Mouse (Mus musculus): ENCODE measurements around the gene Rp2. TPM values are rescaled to one million over a fixed set of nuclear protein-coding genes. Genes with fewer than 3 reads are reported as not detected.
"Not testable (repeated sequence)": the region's sequence is repeated elsewhere in the genome, so short reads cannot be mapped to it uniquely, and the experiment has no call there.

Gene Rp2
- polyA plus RNA-seq, 1 experiment from 2014 or later = 18.4 TPM

DNA sequence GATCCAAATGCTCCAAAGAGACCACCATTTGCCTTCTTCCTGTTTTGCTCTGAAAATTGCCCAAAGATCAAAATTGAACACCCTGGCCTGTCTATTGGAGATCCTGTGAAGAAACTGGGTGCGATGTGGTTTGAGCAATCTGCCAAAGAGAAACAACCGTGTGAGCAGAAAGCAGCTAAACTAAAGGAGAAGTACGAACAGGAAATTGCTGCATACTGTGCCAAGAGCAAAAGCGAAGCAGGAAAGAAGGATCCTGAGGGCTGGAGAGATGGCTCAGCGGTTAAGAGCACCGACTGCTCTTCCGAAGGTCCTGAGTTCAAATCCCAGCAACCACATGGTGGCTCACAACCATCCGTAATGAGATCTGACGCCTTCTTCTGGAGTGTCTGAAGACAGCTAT lies 27.7 kb downstream of the Rp2 start:
- 94% methylated on average over 9 of the region's 9 CpGs for WGBS
- not testable (repeated sequence) for H3K4me3 ChIP-seq; H3K9me3 ChIP-seq (replicated peaks); H3K4me1 ChIP-seq; H3K9ac ChIP-seq; H3K27me3 ChIP-seq; ATAC-seq; H3K27ac ChIP-seq; H3K36me3 ChIP-seq (ENCODE audit: poor library complexity, severe bottlenecking); H3K4me2 ChIP-seq

DNA sequence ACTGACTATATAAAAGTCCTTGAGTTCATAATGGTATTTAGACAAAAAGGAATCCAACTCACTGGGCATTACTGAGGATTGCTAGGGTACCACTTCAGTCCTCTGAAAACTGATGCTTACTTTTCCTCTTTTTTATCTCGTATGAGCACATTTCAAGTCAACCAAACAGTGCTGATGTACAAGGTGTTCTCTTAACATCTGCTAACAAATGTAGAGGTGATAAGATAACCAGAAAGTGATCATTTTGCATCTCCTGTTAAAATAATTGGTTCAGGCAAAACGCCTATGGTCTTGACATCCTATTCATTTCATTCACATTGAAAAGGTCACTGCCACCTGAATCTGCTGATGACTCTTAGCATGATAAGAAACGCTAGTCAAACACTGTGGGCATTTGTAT lies 28.7 kb downstream of the Rp2 start:
- WGBS = 72% methylated on average over 3 of the region's 3 CpGs
- no peak overlapping the region for H3K9ac ChIP-seq
- no peaks in the 10 kb centered on the region for H3K9me3 ChIP-seq (replicated peaks)
- no peaks in the 10 kb centered on the region for H3K27me3 ChIP-seq
- no peak overlapping the region for H3K27ac ChIP-seq
- no peaks in the 10 kb centered on the region for H3K36me3 ChIP-seq (ENCODE audit: poor library complexity, severe bottlenecking)
- ATAC-seq = no peak
- no peak overlapping the region for H3K4me3 ChIP-seq
- H3K4me1 ChIP-seq = no peaks in the 10 kb centered on the region
- H3K4me2 ChIP-seq = no peak overlapping the region

DNA sequence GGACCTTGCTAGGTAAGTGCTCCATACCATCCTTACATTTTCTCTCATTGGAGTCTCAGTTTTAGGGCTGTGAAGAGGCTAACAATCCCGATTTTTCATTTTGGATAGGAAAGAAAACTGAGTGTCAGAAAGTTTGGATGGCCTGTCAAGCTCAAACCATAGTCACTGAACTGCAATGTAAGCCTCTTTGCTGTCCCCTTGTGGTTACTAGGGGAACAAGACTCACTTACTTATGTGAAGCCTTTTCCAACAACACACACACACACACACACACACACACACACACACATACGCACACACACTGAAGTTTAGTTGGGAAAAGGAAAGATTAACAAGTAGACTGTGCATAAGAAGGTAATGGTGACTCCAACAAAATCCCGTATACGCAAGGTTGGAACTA lies 39.8 kb downstream of the Rp2 start:
- no peak overlapping the region for H3K4me3 ChIP-seq
- H3K36me3 ChIP-seq (ENCODE audit: poor library complexity, severe bottlenecking) = no peaks in the 10 kb centered on the region
- no peaks in the 10 kb centered on the region for H3K9me3 ChIP-seq (replicated peaks)
- H3K9ac ChIP-seq = no peak overlapping the region
- 80% methylated on average over 4 of the region's 4 CpGs for WGBS
- ATAC-seq = no peak
- H3K4me2 ChIP-seq = no peak overlapping the region
- no peaks in the 10 kb centered on the region for H3K4me1 ChIP-seq
- H3K27ac ChIP-seq = no peak overlapping the region
- H3K27me3 ChIP-seq = no peaks in the 10 kb centered on the region

DNA sequence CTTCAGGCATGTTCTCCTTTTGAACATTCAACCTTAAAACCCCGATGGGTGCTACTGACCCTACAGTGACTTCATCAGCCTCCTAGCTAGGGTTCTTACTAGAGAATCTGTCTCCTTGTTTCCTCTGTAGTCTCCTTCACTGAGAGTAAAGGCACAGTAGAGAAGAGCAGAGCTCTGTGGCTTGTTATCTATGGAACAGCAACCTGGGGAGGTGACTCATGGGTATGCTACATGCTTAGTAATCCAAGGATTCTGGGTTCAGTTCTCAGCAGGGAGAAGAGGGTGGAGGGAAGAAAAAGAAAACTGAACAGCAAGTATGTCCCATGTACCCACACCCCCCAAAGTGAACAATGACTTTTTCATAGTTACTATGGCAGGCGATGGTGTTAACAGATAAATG lies 42.6 kb downstream of the Rp2 start:
- no peaks in the 10 kb centered on the region for H3K27me3 ChIP-seq
- H3K36me3 ChIP-seq (ENCODE audit: poor library complexity, severe bottlenecking) = no peaks in the 10 kb centered on the region
- no peak for ATAC-seq
- no peaks in the 10 kb centered on the region for H3K9me3 ChIP-seq (replicated peaks)
- no peak overlapping the region for H3K4me3 ChIP-seq
- H3K9ac ChIP-seq = no peak overlapping the region
- no peak overlapping the region for H3K4me2 ChIP-seq
- WGBS = 94% methylated on average over 2 of the region's 2 CpGs
- no peaks in the 10 kb centered on the region for H3K4me1 ChIP-seq
- H3K27ac ChIP-seq = no peak overlapping the region

DNA sequence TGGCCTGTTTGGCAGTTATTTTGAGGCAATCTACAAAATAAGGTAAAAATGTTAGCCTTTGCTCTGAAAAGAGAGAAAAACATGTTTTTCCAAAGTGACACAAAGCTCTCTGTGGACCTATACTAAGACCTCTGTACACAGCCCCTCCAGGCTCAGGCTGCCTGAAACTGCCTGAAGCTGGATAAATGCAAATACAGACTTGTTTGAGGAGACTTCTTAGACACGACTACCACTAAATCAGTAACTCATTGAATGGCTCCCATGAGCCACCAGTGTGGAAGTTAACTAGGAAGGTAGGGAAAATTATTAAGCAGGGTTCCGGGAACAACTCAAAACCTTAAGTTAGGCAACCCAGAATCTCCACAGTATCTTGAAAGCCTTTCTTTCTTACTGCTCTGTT lies 43.4 kb downstream of the Rp2 start:
- Histone ChIP-seq H3K9ac (no peak overlapping the region), H3K27ac (no peak overlapping the region), H3K4me1 (no peaks in the 10 kb centered on the region), H3K4me2 (no peak overlapping the region), H3K9me3 (replicated peaks) (no peaks in the 10 kb centered on the region), H3K4me3 (no peak overlapping the region), H3K27me3 (no peaks in the 10 kb centered on the region), H3K36me3 (ENCODE audit: poor library complexity, severe bottlenecking) (no peaks in the 10 kb centered on the region)
- ATAC-seq = no peak
- 62% methylated on average over 2 of the region's 2 CpGs for WGBS

DNA sequence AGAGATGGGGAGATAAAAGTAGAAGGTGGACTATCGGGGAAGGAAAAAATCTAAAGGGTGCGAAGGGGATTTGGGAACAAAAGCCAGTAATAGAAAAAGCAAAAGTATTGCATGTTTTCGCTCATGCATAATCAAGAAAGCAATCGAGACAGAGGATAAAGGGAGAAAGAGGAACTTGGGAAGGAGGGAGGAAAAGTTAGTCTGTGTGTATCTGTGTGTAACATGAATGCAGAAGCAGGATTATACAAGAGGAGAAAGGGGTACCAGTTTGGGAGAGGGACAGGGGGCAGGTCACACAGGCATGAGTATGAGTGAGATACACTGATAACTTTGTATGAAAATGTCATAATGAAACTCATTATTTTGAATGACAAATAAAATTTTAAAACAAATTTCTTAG lies 47.1 kb downstream of the Rp2 start:
- Histone ChIP-seq H3K4me1 (peaks cover 3% of the 10 kb centered on the region; the same call in 1 of the 2 replicates), H3K4me3 (no peak overlapping the region), H3K27ac (no peak overlapping the region), H3K9me3 (replicated peaks) (no peaks in the 10 kb centered on the region), H3K27me3 (no peaks in the 10 kb centered on the region), H3K4me2 (no peak overlapping the region), H3K36me3 (ENCODE audit: poor library complexity, severe bottlenecking) (no peaks in the 10 kb centered on the region), H3K9ac (no peak overlapping the region)
- 70% methylated on average over 4 of the region's 4 CpGs for WGBS
- ATAC-seq = no peak

DNA sequence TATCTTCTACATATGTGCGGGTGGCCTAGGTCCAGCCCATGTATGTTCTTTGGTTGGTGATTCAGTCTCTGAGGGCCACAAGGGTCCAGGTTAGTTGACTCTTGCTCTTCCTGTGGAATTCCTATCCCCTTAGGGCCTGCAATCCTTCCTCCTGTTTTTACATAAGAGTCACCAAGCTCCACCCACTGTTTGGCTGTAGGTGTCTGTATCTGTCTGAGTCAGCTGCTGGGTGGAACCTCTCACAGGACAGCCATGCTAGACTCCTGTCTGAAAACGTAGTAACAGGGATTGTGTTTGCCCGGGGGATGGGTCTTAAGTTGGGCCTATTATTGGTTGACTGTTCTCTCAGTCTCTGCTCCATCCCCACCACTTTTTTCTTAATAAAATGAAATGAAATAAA lies 47.9 kb downstream of the Rp2 start:
- Histone ChIP-seq H3K36me3 (ENCODE audit: poor library complexity, severe bottlenecking) (no peaks in the 10 kb centered on the region), H3K4me2 (no peak overlapping the region), H3K9ac (no peak overlapping the region), H3K9me3 (replicated peaks) (no peaks in the 10 kb centered on the region), H3K27ac (no peak overlapping the region), H3K4me1 (peaks cover 3% of the 10 kb centered on the region; the same call in 1 of the 2 replicates), H3K27me3 (no peaks in the 10 kb centered on the region), H3K4me3 (no peak overlapping the region)
- no peak for ATAC-seq
- WGBS = 84% methylated on average over 3 of the region's 3 CpGs

DNA sequence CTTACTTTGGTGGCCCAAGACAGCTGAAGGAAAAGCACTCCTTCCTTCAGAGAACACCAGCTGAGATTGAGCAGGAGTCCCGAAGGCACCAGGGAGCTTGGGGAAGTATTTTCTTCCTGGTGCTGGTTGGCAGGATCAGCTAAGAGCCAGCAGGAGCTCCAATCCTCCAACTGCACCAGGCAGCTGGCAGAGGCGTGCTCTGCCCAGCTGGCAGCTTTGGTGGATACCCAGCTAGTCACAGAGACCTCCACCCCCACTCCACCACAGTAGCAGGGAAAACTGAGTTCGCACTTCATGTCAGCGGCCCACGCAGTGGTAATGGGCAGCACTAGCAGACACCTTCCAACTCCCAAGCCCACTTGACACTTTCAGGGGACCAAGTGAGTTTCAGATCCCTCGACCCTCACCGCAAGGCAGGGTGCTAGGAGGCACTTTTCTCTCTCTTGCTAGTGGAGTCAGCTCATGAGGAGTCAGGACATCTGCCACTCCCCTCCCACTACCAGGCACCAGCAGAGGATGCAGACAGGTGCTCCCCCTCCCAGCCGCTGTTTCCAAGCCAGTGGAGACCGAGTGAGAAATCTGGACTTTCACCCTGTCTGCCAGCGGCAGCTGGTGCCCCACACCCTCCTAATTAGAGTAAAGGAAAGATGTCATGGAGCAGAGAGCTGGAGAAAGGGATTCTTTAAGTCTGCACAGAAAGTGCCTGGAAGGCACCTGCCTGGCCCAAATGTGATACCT lies 50.8 kb downstream of the Rp2 start:
- Histone ChIP-seq H3K9me3 (replicated peaks) (no peaks in the 10 kb centered on the region), H3K27me3 (no peaks in the 10 kb centered on the region), H3K27ac (peak overlapping the region; percentile 31; the same call in 1 of the 2 replicates), H3K4me1 (peaks cover 3% of the 10 kb centered on the region; the same call in 1 of the 2 replicates), H3K4me3 (no peak overlapping the region), H3K9ac (no peak overlapping the region), H3K4me2 (no peak overlapping the region), H3K36me3 (ENCODE audit: poor library complexity, severe bottlenecking) (no peaks in the 10 kb centered on the region)
- WGBS = 63% methylated on average over 10 of the region's 10 CpGs
- peak; percentile 59 for ATAC-seq

DNA sequence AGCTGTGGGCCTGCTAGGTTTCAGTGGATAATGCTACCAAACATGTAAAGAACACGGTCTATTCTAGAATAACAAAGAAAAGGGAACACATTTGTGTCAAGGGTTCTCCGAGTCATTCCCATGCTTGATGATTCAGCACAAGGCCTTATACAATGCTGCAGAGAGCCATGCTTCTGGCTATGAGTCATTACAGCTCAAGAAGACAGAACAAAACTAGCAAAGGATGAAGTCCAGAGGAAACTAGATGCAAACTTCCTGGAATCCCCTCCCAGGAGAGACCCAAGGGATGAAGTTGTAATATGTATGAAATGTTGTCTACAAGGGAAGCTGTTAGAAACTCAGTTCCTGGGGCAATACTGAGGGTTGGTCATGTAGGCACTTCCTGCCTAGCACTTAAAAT lies 54.2 kb downstream of the Rp2 start:
- Histone ChIP-seq H3K4me3 (no peak overlapping the region), H3K36me3 (ENCODE audit: poor library complexity, severe bottlenecking) (no peaks in the 10 kb centered on the region), H3K27ac (no peak overlapping the region), H3K4me2 (no peak overlapping the region), H3K9ac (no peak overlapping the region), H3K4me1 (peaks cover 3% of the 10 kb centered on the region; the same call in 1 of the 2 replicates), H3K27me3 (no peaks in the 10 kb centered on the region), H3K9me3 (replicated peaks) (no peaks in the 10 kb centered on the region)
- no peak for ATAC-seq
- 87% methylated on average over 2 of the region's 2 CpGs for WGBS

DNA sequence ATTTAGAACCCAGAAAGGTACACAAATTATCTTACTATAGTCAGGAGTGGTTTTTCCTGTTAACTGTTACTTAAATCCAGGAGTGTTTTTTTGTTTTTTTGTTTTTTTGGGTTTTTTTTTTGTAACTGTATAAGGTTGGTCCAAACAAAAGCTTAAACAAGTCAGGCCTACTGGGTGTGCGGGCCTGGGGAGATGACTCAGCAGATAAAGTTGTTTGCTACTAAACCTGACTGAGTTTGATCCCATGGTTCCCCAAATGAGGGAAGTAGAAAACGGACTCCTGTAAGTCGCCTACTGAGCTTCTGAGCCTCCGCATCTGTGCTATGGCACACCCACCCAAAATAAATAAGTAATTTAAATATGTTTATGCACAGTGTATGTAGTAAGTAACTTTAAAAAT lies 55.3 kb downstream of the Rp2 start:
- no peak for ATAC-seq
- H3K4me2 ChIP-seq = no peak overlapping the region
- H3K9ac ChIP-seq = no peak overlapping the region
- no peaks in the 10 kb centered on the region for H3K27me3 ChIP-seq
- H3K36me3 ChIP-seq (ENCODE audit: poor library complexity, severe bottlenecking) = no peaks in the 10 kb centered on the region
- H3K9me3 ChIP-seq (replicated peaks) = no peaks in the 10 kb centered on the region
- WGBS = 84% methylated on average over 4 of the region's 4 CpGs
- no peak overlapping the region for H3K4me3 ChIP-seq
- peaks cover 3% of the 10 kb centered on the region; the same call in 1 of the 2 replicates for H3K4me1 ChIP-seq
- no peak overlapping the region for H3K27ac ChIP-seq

DNA sequence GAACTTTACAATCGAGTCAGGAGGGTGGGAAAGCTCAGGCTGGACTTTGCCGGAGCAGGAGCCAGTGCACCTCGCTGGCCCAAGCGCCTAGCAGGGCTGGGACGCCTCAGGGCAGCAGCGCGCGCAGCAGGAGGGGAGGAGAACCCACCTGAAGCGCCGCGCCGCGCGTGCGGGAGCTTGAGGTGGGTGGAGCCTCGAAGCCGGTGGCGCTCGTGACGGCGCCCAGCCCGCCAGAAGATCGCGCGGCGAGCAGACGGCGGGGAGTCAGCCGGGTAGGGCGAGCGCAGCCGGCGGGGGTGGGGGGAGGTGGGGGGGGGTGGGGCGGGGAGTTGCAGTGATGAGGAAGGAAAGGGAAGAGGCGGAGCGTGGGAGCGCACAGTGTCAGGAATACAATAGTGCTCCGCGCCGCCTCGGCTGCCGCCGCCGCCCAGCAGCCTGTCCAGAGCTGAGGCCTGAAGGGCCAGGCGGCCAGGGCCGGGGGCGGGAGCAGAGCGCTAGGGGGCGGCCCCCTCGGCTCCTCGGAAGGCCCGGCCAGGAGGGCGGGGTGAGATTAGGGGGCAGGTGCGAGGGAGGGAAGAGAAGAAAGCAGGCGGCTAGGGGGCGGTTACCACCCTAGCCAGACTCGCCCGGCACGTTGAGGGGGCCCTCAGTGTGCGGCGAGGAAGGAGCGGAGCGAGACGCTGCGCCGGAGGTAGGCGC lies 61.0 kb downstream of the Rp2 start, which contains the start of gene Jade3:
Jade3 (plus strand) TSS at position 549 of the 699 bp plus-strand sequence.
- Histone ChIP-seq H3K27ac (peak within 1 kb of the TSS; percentile 86), H3K27me3 (no peaks in the 10 kb centered on the region), H3K4me2 (peak within 1 kb of the TSS; percentile 61), H3K4me3 (peak within 1 kb of the TSS; percentile 63), H3K36me3 (ENCODE audit: poor library complexity, severe bottlenecking) (no peaks in the 10 kb centered on the region; the same call in 1 of the 2 replicates), H3K9me3 (replicated peaks) (no peaks in the 10 kb centered on the region), H3K4me1 (peaks cover 6% of the 10 kb centered on the region; the same call in 1 of the 2 replicates), H3K9ac (peak within 1 kb of the TSS; percentile 75)
- WGBS = 25% methylated on average over 23 of the region's 67 CpGs
- peak; percentile 96 for ATAC-seq

DNA sequence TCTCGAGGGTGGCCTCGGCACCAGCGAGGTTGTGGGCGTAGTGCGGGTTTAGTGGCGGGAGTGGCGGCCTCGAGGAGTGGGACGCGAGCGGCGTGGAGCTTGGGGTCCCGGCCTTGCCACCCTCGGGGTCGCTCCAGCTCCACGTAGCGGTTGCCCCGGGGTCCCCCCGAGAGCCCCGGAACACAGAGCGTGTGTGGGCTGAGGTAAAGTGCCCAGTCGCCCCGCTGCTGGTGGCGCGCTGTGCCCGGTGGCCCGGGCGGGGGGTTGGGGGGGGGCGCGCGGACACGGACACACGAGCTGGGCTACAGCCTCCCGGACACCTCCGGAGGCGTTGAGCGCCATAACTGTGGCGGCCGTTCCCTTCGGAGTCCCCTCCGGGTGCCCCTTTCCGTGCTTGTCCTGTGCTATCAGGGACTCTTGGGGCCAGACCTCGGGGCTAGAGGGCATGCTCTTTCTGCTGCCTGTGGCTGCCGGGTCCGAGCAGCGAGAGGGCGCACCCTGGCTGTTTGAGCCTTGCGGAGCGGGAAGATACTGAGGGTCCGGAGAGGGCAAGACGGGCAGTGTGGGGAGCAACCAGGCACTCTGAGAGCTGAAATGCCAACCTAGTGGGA lies 61.7 kb downstream of the Rp2 start:
- Histone ChIP-seq H3K36me3 (ENCODE audit: poor library complexity, severe bottlenecking) (peaks cover 1% of the 10 kb centered on the region), H3K9ac (peak overlapping the region; percentile 75), H3K4me3 (peak overlapping the region; percentile 63), H3K27me3 (no peaks in the 10 kb centered on the region), H3K4me1 (peaks cover 6% of the 10 kb centered on the region; the same call in 1 of the 2 replicates), H3K9me3 (replicated peaks) (no peaks in the 10 kb centered on the region), H3K27ac (peak overlapping the region; percentile 86), H3K4me2 (peak overlapping the region; percentile 61)
- 20% methylated on average over 41 of the region's 51 CpGs for WGBS
- ATAC-seq = peak; percentile 14; the same call in 1 of the 2 replicates

Data from forebrain, embryonic 13.5 days (tissue).